Mouse (Mus musculus): ENCODE results near the gene Dda1. TPM values are rescaled to one million over a fixed set of nuclear protein-coding genes. Genes with fewer than 3 reads are reported as not detected.

Gene Dda1
- polyA plus RNA-seq, 1 experiment = 38.2 TPM

DNA sequence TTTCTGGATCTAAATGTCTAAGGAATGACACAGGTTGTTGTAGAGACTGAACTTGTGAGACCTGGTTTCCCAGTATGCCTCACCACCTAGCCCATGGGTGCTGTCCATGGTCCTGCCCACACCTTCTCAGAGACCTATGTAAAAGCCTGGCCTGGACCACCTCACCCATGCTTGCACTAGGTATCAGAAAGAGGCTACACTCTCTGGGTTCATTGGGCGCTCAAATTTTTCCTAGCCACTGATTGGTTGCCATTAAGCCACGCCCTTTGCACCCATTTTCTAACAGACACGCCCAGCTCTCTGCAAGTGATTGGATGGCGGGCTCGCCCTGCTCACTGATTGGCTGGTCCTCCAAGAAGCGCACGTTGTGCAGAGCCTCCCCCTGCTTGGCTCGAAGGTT, 14.9 kb downstream of the Dda1 start:
- Histone ChIP-seq H3K27me3 (ENCODE audit: control insufficient read depth, insufficient read depth, low read length, poor library complexity, severe bottlenecking) (no peaks in the 10 kb centered on the region), H3K36me3 (ENCODE audit: control insufficient read depth, insufficient read depth, low read length, poor library complexity, severe bottlenecking) (no peaks in the 10 kb centered on the region), H3K4me1 (ENCODE audit: control insufficient read depth, insufficient read depth, low read length) (no peaks in the 10 kb centered on the region), H3K9me3 (replicated peaks; ENCODE audit: control insufficient read depth, insufficient read depth, low read length, poor library complexity, severe bottlenecking) (no peaks in the 10 kb centered on the region), H3K4me3 (ENCODE audit: low read depth, low read length) (no peak overlapping the region; the same call in 1 of the 2 replicates), H3K9ac (ENCODE audit: low read depth, poor library complexity, severe bottlenecking) (no peak overlapping the region), H3K27ac (ENCODE audit: insufficient read depth, low read length) (no peak overlapping the region)
- TF ChIP-seq EP300 (IDR thresholded peaks at IDR 0.05; ENCODE audit: insufficient read depth, low read depth, low read length) = no peak; the same call in 1 of the 2 replicates
- no peak for TF ChIP-seq POLR2A (IDR thresholded peaks at IDR 0.05; ENCODE audit: insufficient read depth, low read length)
- no peak for TF ChIP-seq CTCF (IDR thresholded peaks at IDR 0.05; ENCODE audit: low read depth, low read length)

DNA sequence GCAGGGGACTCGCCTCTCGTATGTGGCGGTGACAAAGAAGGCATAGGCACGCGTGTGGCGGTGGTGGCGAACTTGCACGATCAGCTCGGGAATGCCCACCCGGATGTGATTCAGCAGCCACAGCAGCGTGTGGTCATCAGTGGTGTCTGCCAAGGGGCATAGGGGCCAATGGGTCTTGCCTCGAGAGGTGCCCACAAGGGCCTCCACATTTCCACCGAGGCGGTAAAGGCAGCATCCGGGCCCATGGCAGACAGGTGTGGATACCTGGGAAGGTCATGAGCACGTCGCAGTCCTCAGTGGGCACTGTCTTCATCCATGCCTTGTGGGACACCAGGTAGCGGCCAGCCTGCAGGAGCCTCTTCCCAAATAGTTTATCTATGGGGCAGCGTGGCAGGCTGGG, 15.7 kb downstream of the Dda1 start:
- H3K27ac ChIP-seq (ENCODE audit: insufficient read depth, low read length) = no peak overlapping the region
- H3K4me3 ChIP-seq (ENCODE audit: low read depth, low read length) = peak overlapping the region; percentile 23; the same call in 1 of the 2 replicates
- TF ChIP-seq EP300 (IDR thresholded peaks at IDR 0.05; ENCODE audit: insufficient read depth, low read depth, low read length) (no peak), CTCF (IDR thresholded peaks at IDR 0.05; ENCODE audit: low read depth, low read length) (no peak), POLR2A (IDR thresholded peaks at IDR 0.05; ENCODE audit: insufficient read depth, low read length) (no peak)
- H3K9me3 ChIP-seq (replicated peaks; ENCODE audit: control insufficient read depth, insufficient read depth, low read length, poor library complexity, severe bottlenecking) = no peaks in the 10 kb centered on the region
- H3K27me3 ChIP-seq (ENCODE audit: control insufficient read depth, insufficient read depth, low read length, poor library complexity, severe bottlenecking) = no peaks in the 10 kb centered on the region
- H3K4me1 ChIP-seq (ENCODE audit: control insufficient read depth, insufficient read depth, low read length) = no peaks in the 10 kb centered on the region
- H3K36me3 ChIP-seq (ENCODE audit: control insufficient read depth, insufficient read depth, low read length, poor library complexity, severe bottlenecking) = no peaks in the 10 kb centered on the region
- H3K9ac ChIP-seq (ENCODE audit: low read depth, poor library complexity, severe bottlenecking) = no peak overlapping the region

DNA sequence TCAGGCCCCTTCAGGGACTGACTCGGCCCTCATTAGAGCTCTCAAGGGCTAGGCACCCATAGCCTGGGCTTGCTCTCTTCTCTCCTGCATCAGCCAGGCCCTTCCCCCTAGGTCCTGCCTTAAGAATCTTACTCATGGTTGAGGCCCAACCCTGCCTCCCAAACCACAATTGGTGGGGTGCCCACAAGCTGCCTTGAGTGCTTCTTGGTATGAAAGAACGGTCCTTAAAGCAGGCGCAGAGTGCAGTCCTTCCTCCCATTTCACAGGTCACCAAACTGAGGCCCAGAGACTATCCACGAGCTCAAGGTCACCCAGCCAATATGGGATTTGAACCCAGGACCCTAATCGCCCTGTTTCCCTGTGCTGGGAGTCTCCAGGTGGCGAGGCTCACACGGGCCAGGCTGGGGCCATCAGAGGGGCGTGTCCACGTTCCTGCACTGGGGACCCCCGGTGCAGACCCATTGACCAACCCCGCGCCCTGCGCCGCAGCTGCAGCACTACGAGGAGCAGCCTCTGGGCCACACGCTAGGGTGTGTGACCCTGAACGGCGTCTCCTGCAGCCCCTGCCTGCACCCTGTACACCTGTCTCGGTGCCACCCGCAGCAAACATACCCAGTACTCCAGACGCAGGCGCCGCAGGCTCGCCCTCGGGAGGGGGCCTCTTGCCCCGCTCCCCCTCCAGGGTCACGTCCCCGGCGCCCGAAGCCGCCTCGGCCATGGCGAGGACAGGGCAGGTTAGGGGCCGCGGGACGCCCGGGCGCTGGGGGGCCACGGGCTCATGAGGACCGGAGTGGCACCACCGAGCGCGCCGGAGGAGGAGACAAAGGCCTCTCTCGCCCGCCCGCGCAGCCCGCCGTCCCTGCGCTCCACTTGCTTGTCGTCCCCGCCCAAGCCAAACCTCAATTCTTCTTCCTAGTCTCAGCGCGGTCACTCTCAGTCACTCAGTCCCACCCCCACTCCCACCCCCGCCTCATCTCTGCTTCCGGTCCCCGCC, 16.4 kb downstream of the Dda1 start, which contains the start of gene Ano8:
Gene Ano8, minus strand, starts transcription at position 822 of the 994 bp plus-strand sequence.
- Histone ChIP-seq H3K4me1 (ENCODE audit: control insufficient read depth, insufficient read depth, low read length) (no peaks in the 10 kb centered on the region), H3K27ac (ENCODE audit: insufficient read depth, low read length) (no peak within 1 kb of the TSS), H3K4me3 (ENCODE audit: low read depth, low read length) (peak within 1 kb of the TSS; percentile 67), H3K27me3 (ENCODE audit: control insufficient read depth, insufficient read depth, low read length, poor library complexity, severe bottlenecking) (no peaks in the 10 kb centered on the region), H3K9ac (ENCODE audit: low read depth, poor library complexity, severe bottlenecking) (peak within 1 kb of the TSS; percentile 80), H3K36me3 (ENCODE audit: control insufficient read depth, insufficient read depth, low read length, poor library complexity, severe bottlenecking) (peaks cover 3% of the 10 kb centered on the region), H3K9me3 (replicated peaks; ENCODE audit: control insufficient read depth, insufficient read depth, low read length, poor library complexity, severe bottlenecking) (no peaks in the 10 kb centered on the region)
- TF ChIP-seq EP300 (IDR thresholded peaks at IDR 0.05; ENCODE audit: insufficient read depth, low read depth, low read length) (0 out of 2 replicates have a peak, but pooled peaks have one; percentile 6), POLR2A (IDR thresholded peaks at IDR 0.05; ENCODE audit: insufficient read depth, low read length) (no peak), CTCF (IDR thresholded peaks at IDR 0.05; ENCODE audit: low read depth, low read length) (no peak)

DNA sequence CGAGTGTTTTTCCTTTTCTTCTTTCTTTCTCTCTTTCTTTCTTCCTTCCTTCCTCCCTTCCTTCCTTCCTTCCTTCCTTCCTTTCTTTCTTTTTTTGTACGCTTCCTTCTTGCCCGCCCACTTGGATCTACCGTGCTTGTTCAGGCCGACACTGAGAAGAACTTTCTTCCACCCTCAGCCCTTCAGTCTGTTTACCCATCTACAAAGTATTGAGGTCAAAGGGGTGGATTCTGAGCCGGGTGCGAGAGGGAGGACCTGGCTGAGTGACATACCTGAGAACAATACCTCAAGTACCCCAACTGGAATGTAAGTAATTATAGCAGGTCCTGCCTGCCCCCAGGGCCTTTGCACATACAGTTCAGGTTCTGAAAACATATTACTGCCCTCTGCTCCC, 17.1 kb downstream of the Dda1 start:
- Histone ChIP-seq H3K36me3 (ENCODE audit: control insufficient read depth, insufficient read depth, low read length, poor library complexity, severe bottlenecking) (peaks cover 6% of the 10 kb centered on the region), H3K9ac (ENCODE audit: low read depth, poor library complexity, severe bottlenecking) (0 out of 2 replicates have a peak overlapping the region, but pooled peaks have one; percentile 80)

DNA sequence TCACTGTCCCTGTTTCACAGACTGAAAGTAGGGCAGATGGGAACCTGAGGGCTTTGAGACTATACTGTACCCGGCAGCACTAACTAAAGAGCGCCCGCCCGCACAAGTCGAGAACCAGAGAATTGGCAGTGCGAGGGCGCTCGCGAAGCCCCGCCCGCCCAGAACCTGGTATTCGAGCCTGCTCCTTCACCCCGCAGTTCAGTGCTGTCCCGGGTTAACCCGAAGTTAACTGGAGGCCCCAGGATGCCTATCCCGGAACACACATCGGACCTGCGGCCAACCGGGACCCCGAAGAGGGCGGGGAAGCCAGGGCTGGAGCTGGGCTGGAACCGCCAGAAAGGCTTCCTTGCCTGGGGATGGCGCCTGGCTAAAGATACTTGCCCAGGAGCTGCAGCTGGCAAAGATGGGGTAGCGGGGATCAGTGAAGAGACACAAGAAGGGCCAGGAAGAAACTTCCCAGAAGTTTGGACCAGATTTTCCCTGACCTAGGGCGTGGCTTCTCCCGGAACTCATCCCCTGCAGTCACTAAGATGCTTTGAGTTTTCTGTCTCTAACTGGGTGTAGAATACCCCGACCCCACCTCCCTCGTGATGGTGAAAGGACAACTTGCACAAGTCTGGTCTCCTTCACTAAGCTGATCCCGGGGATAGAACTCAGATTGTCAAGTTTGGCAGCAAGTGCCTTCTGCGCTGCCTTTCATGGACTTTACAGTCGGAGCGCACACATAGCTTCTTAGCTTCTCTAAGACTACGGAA, 18.9 kb downstream of the Dda1 start, which contains the start of gene Gtpbp3:
Gene Gtpbp3, plus strand, starts transcription at position 413 of the 755 bp plus-strand sequence.
- H3K36me3 ChIP-seq (ENCODE audit: control insufficient read depth, insufficient read depth, low read length, poor library complexity, severe bottlenecking) = peaks cover 21% of the 10 kb centered on the region
- no peaks in the 10 kb centered on the region for H3K9me3 ChIP-seq (replicated peaks; ENCODE audit: control insufficient read depth, insufficient read depth, low read length, poor library complexity, severe bottlenecking)
- peak within 1 kb of the TSS; percentile 88 for H3K4me3 ChIP-seq (ENCODE audit: low read depth, low read length)
- peaks cover 2% of the 10 kb centered on the region for H3K4me1 ChIP-seq (ENCODE audit: control insufficient read depth, insufficient read depth, low read length)
- H3K27ac ChIP-seq (ENCODE audit: insufficient read depth, low read length) = peak within 1 kb of the TSS; percentile 85
- H3K9ac ChIP-seq (ENCODE audit: low read depth, poor library complexity, severe bottlenecking) = peak within 1 kb of the TSS; percentile 91
- TF ChIP-seq POLR2A (IDR thresholded peaks at IDR 0.05; ENCODE audit: insufficient read depth, low read length) = no peak
- no peak for TF ChIP-seq CTCF (IDR thresholded peaks at IDR 0.05; ENCODE audit: low read depth, low read length)
- no peak for TF ChIP-seq EP300 (IDR thresholded peaks at IDR 0.05; ENCODE audit: insufficient read depth, low read depth, low read length)
- H3K27me3 ChIP-seq (ENCODE audit: control insufficient read depth, insufficient read depth, low read length, poor library complexity, severe bottlenecking) = no peaks in the 10 kb centered on the region

More for the DNA sequence above, 17.1 kb downstream of the Dda1 start:
- no peak for TF ChIP-seq EP300 (IDR thresholded peaks at IDR 0.05; ENCODE audit: insufficient read depth, low read depth, low read length)
- TF ChIP-seq POLR2A (IDR thresholded peaks at IDR 0.05; ENCODE audit: insufficient read depth, low read length) = no peak
- TF ChIP-seq CTCF (IDR thresholded peaks at IDR 0.05; ENCODE audit: low read depth, low read length) = no peak
- Histone ChIP-seq H3K9me3 (replicated peaks; ENCODE audit: control insufficient read depth, insufficient read depth, low read length, poor library complexity, severe bottlenecking) (no peaks in the 10 kb centered on the region), H3K27me3 (ENCODE audit: control insufficient read depth, insufficient read depth, low read length, poor library complexity, severe bottlenecking) (no peaks in the 10 kb centered on the region), H3K4me1 (ENCODE audit: control insufficient read depth, insufficient read depth, low read length) (no peaks in the 10 kb centered on the region), H3K4me3 (ENCODE audit: low read depth, low read length) (no peak overlapping the region), H3K27ac (ENCODE audit: insufficient read depth, low read length) (no peak overlapping the region)

All from ES-Bruce4 (cell line).